Mouse (Mus musculus) thymus, adult 2 months (tissue): ENCODE measurements around the gene Nxph1. TPM values are rescaled to one million over a fixed set of nuclear protein-coding genes. Genes with fewer than 3 reads are reported as not detected.

Source experiments
- DNase-seq: peaks from one replicate; pipeline ENCODE4 v3.0.0; 2021
- H3K27ac ChIP-seq: fragments of 200-500 bp; 2 replicates; pipeline ENCODE4 v1.5.1; 2012; ENCODE audit warnings: low read length, control low read depth; ENCODE audit not compliant: control insufficient read depth, insufficient read depth
- H3K27me3 ChIP-seq: fragments of 200-500 bp; 2 replicates; pipeline ENCODE4 v1.6.1; 2012; ENCODE audit warnings: mild to moderate bottlenecking, low read length, moderate library complexity, mixed read lengths; ENCODE audit not compliant: control insufficient read depth, insufficient read depth
- H3K36me3 ChIP-seq: fragments of 200-500 bp; 2 replicates; pipeline ENCODE4 v1.6.1; 2012; ENCODE audit warnings: mild to moderate bottlenecking, low read length, moderate library complexity; ENCODE audit not compliant: control insufficient read depth, insufficient read depth
- H3K4me1 ChIP-seq: fragments of 200-500 bp; replicated peaks from 2 replicates; pipeline ENCODE4 v1.6.1; 2012; ENCODE audit warnings: low read length; ENCODE audit not compliant: control insufficient read depth, insufficient read depth
- H3K4me3 ChIP-seq: fragments of 200-500 bp; 2 replicates; pipeline ENCODE4 v1.5.1; 2012; ENCODE audit warnings: mild to moderate bottlenecking, low read length, control low read depth, moderate library complexity; ENCODE audit not compliant: control insufficient read depth, insufficient read depth
- CTCF ChIP-seq: fragments of 200-500 bp; IDR thresholded peaks from 2 replicates; pipeline ENCODE4 v1.5.1; 2012; ENCODE audit warnings: mild to moderate bottlenecking, control low read depth, low read length, moderate library complexity, borderline replicate concordance; ENCODE audit not compliant: control insufficient read depth, poor library complexity, insufficient read depth; ENCODE audit errors: extremely low read depth
- POLR2A ChIP-seq: fragments of 200-500 bp; IDR thresholded peaks from 2 replicates; pipeline ENCODE4 v1.6.1; 2012; ENCODE audit warnings: mild to moderate bottlenecking, low read length, control low read depth, moderate library complexity; ENCODE audit not compliant: control insufficient read depth, poor library complexity, insufficient read depth; ENCODE audit errors: extremely low read depth
- WGBS: fragments of 180-500 bp; shearing (Covaris S2); methylation state at CpG from one replicate; pipeline ENCODE4 v1.1.7; 2018; 5-methylcytosine and 5-hydroxymethylcytosine counted together
- polyA plus RNA-seq: library from polyadenylated mRNA; depleted of rRNA; stranded (reverse); fragments of >200 nt; gene quantifications from 2 replicates; pipeline ENCODE4 v1.2.3, GENCODE M21; 2012; rRNA removed

The Nxph1 gene
- polyA plus RNA-seq, 1 experiment, result 0.11 TPM

DNA sequence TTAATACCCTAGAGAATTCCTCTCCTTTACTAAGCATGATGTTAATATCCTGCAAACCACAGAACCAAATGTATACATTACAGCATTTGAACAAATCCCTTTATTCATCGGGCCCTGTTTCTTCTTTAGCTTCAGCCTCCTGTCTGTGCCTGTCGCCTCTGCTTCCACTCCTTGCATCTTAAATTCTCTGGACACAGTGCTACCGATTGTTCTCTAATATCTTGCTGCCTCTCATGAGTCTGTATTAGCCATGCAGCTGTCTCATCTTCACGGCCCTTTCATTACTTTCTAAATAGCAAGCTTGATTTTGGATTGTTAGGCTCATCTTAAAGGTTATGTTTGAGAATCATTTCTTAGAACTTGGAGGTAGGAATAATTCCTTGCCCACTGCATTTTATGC, 262.5 kb downstream of the Nxph1 start:
- Histone ChIP-seq H3K27me3 (no peaks in the 10 kb centered on the region), H3K36me3 (no peaks in the 10 kb centered on the region), H3K27ac (no peak overlapping the region), H3K4me1 (no peaks in the 10 kb centered on the region), H3K4me3 (no peak overlapping the region)
- DNase-seq, result no peak
- TF ChIP-seq CTCF, result no peak
- TF ChIP-seq POLR2A, result no peak
- 91% methylated on average over 4 of the region's 4 CpGs for WGBS

DNA sequence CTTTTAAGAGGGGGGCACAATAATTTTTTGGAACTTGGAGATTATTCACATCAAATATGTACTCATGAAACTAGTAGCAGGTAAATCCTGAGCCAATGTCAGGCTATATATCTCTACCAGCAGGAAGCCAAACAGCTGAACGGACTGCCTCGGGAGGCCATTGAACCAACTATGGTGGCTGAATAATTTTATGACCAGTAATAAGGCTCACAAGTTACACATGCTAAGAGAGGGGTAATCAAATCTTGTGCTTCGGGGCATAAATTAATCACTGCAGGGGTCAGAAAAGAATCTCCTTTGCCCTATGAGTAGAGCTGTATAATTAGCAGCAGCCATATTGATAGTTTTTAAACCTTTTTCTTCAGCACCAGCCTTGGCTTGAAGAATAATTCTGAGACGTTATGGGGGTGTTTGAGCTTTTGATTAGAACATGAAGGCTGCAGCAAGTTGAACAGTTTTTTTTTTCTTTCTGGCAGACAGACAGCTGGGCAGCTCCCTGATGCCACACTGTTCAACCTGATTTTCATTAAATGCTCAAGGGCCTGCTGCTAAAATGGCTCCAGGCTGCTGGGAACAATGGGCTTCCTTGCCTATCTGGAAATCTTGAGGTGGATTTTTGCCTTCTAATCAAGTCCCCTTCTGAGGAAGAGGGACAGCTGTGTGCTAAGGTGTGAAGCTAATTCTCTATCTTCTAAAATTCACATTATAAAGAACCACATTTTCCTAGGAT, 272.7 kb downstream of the Nxph1 start:
- no peaks in the 10 kb centered on the region for H3K36me3 ChIP-seq
- no peak for DNase-seq
- TF ChIP-seq POLR2A (no peak), CTCF (no peak)
- no peak overlapping the region for H3K4me3 ChIP-seq
- no peak overlapping the region for H3K27ac ChIP-seq
- H3K27me3 ChIP-seq, result no peaks in the 10 kb centered on the region
- 91% methylated on average over 4 of the region's 4 CpGs for WGBS
- H3K4me1 ChIP-seq, result no peaks in the 10 kb centered on the region

DNA sequence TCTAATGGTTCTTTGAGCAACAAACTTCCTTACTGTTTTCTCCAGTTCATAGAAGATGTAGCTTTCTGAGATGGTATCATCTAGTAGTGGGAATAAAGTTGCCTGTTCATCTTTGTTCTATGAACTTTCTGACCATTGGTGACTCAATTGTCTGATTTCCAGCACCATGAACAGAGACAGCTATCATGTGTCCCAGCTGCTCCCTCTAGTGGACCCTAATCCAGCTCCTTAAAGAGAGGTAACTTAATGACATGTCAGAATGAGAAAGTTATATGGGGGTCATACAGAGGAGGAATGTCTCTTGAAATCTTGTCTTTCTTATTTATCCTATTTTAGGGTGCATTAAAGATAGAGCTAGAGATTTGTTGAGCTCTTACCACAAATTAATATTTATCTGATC, 286.6 kb downstream of the Nxph1 start:
- Histone ChIP-seq H3K36me3 (no peaks in the 10 kb centered on the region), H3K4me1 (no peaks in the 10 kb centered on the region), H3K27ac (no peak overlapping the region), H3K27me3 (no peaks in the 10 kb centered on the region), H3K4me3 (no peak overlapping the region)
- DNase-seq, result no peak
- TF ChIP-seq POLR2A, result no peak

DNA sequence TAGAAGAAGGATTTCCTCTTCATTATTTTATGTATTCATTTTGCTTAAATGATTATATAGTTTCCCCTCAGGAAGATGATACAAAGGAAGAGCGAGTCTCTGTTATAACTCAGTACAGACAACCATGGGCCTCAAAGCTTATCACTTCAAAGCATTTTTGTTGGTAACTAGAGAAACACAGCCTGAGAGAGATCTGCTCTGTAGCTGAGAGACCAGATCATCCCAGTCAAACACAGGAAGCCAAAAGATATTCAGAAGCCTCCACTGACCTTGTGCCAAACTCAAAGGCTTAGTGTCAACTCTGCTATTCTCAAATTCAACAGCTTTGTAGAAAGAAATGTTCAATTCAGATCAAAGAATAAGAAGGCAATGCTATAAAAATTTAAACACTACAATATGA, 319.8 kb downstream of the Nxph1 start:
- TF ChIP-seq POLR2A (no peak), CTCF (no peak)
- Histone ChIP-seq H3K27me3 (no peaks in the 10 kb centered on the region), H3K4me1 (no peaks in the 10 kb centered on the region), H3K4me3 (no peak overlapping the region), H3K36me3 (no peaks in the 10 kb centered on the region), H3K27ac (no peak overlapping the region)
- no peak for DNase-seq
- 76% methylated on average over 1 of the region's 1 CpGs for WGBS

Other genes starting within 250 kb of the Nxph1 start
- 0.47 and 0.69 TPM in 2 replicates for gene Ica1, start 169.9 kb upstream of the Nxph1 start, polyA plus RNA-seq